Comparison of ENCODE assay signal across 22 mouse cellular contexts in genomic region chr1:91123466-91123865, GRCm38 (mm10). TPM values are rescaled to one million over a fixed set of nuclear protein-coding genes. Genes with fewer than 3 reads are reported as not detected.
"Had no signal": no experiment of that assay in that cellular context is flagged by ENCODE, and none has a peak within 500 bp of the region (broad histone marks: within the 10 kb centered on the region; RNA-seq: fewer than 3 reads in every experiment).

No protein-coding gene starts in this region.

- DNase-seq: liver, embryonic 13.5 days; lung, adult 2 months; lung, postnatal 14 days; lung, postnatal 36 days; midbrain, embryonic 14.5 days; right cerebral cortex, postnatal 14 days; thymus, adult 2 months; thymus, postnatal 25 days; thymus, postnatal 4 days had no signal

- H3K27me3 ChIP-seq: liver, embryonic 13.5 days; liver, embryonic 15.5 days; lung, embryonic 15.5 days; megakaryocyte, embryonic 14.5 days; midbrain, embryonic 12.5 days; neural tube, embryonic 13.5 days; neural tube, embryonic 15.5 days; stomach, embryonic 15.5 days had no signal

- H3K4me3 ChIP-seq: liver, embryonic 13.5 days; liver, embryonic 15.5 days; lung, embryonic 15.5 days; megakaryocyte, embryonic 14.5 days; midbrain, embryonic 10.5 days; midbrain, embryonic 12.5 days; myocyte; neural tube, embryonic 13.5 days; neural tube, embryonic 15.5 days; stomach, embryonic 15.5 days had no signal

- H3K4me1 ChIP-seq: liver, embryonic 13.5 days; liver, embryonic 15.5 days; lung, embryonic 15.5 days; midbrain, embryonic 12.5 days; neural tube, embryonic 15.5 days; stomach, embryonic 15.5 days had no signal

- H3K27ac ChIP-seq: liver, embryonic 13.5 days; liver, embryonic 15.5 days; lung, embryonic 15.5 days; macrophage; midbrain, embryonic 10.5 days; midbrain, embryonic 12.5 days; neural tube, embryonic 13.5 days; neural tube, embryonic 15.5 days; stomach, embryonic 15.5 days; stomach, postnatal 0 days had no signal

- H3K4me2 ChIP-seq: liver, embryonic 13.5 days; liver, embryonic 15.5 days; lung, embryonic 15.5 days; midbrain, embryonic 12.5 days; neural tube, embryonic 13.5 days; neural tube, embryonic 15.5 days; stomach, embryonic 15.5 days had no signal

- H3K9me3 ChIP-seq: liver, embryonic 13.5 days; liver, embryonic 15.5 days; lung, embryonic 15.5 days; midbrain, embryonic 12.5 days; neural tube, embryonic 13.5 days; neural tube, embryonic 15.5 days; stomach, embryonic 15.5 days had no signal

- H3K9ac ChIP-seq: liver, embryonic 13.5 days; liver, embryonic 15.5 days; lung, embryonic 15.5 days; midbrain, embryonic 12.5 days; neural tube, embryonic 13.5 days; neural tube, embryonic 15.5 days; stomach, embryonic 15.5 days had no signal

- ATAC-seq: lung, postnatal 0 days; midbrain, embryonic 16.5 days had no signal

RNA-seq across cellular contexts. Expression of gene Rbm44, which starts 21.4 kb away (rescaled TPM):
- polyA plus RNA-seq: lung, adult 2 months; myocyte had no signal
